Mouse (Mus musculus) naive thymus-derived CD4-positive, alpha-beta T cell, adult 2 months (primary cell): ENCODE results near the gene Shisa6.
"Not testable (repeated sequence)": the region's sequence is repeated elsewhere in the genome, so short reads cannot be mapped to it uniquely, and the experiment has no call there.

ENCODE experiments used
- DNase-seq: peaks from one replicate; pipeline ENCODE4 v3.0.0-alpha.2; 2011; ENCODE audit warnings: low read depth

Gene Shisa6

DNA sequence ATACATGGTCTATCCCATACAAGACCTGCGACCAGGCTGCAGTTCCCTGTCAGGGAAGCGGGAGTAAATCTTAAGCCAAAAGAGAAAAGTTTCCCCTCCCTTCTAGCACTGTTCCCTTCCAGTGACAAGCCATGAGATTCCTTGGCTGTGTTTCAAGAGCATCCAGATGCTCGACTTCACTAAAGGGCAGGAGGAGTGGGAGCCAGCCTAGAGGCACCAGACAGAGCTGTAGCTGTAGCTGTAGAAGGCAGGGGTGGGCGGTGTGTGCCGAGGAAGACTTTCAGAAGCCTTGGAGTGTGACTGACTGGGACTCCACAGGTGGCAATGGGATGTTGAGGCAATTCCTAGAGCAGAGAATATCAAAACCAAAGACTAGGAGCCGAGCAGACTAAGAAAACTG lies 43.3 kb downstream of the Shisa6 start:
- no peak for DNase-seq

DNA sequence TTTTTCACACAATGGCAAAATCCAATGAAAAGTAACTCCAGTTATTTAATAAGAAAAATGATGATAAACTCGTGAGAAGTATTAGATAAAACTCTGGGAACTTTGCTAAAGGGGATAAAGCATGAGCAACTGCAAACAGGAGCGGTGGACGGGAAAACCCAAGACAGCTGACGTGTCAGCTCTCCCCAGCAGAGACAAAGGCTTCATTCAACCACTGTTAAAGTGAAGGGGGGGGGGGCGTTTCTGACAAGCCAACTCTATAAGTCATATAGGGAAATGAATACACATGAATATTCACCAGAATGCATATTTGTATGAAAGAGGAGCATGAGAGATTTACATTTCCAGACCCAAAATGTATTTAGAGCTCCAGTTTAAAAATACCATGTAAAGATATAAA lies 83.1 kb downstream of the Shisa6 start:
- DNase-seq: no peak

DNA sequence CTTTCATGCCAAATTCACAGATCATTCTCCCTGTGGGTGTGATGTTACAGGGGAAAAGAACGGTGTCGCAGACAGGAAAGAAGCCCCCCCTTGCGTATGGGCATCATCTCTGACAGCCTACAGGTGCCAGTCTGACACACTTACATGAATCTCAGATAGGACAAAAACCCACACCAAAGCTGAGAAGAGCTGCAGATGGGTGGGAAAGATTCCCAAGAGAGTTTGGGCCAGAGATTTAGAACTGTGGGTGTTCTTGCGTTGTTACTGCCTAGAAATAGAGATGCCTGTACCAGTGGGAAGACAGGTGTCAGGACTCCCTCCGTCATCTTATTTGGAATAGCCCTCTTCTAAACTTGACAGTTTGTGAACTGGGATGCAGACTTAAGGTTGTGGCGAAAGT lies 99.6 kb downstream of the Shisa6 start:
- DNase-seq: no peak

DNA sequence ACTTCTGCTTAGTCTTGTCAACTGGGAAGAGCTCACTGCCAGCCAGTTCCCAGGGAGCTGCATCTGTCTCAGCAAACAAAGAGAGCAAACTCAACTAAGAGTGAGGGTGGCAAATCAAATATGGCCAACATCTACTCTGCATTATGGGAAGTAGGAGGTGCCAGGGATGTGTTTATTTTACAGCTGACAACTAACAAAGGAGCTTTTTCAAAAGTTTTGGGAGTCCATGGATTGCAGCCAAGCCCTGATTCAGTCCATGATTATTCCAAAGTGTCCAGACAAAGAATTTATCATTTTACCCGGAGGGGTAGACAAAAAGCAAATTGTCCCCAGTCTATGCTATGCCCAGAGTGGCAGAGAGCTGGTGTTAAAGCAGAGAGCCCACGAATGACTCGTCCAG lies 107.5 kb downstream of the Shisa6 start:
- no peak for DNase-seq

DNA sequence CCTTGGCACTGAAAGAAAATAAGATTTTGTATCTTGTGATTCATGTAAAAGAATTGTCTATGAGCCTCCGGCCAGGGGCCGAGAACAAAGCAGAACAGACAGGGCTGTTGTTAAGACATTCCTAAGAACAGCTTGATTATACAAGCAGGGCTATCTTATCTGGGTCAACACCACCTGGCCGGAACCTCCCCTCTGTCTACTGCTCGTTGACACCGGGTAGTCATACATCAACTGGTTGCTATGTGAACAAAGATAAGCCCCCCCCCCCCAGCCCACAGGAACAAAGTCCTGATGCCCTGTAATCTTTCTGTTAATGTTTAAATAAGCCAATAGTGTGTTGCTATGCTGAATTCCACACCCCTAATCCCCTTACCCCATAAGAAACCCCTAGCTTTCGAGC lies 117.0 kb downstream of the Shisa6 start:
- DNase-seq: not testable (repeated sequence)

DNA sequence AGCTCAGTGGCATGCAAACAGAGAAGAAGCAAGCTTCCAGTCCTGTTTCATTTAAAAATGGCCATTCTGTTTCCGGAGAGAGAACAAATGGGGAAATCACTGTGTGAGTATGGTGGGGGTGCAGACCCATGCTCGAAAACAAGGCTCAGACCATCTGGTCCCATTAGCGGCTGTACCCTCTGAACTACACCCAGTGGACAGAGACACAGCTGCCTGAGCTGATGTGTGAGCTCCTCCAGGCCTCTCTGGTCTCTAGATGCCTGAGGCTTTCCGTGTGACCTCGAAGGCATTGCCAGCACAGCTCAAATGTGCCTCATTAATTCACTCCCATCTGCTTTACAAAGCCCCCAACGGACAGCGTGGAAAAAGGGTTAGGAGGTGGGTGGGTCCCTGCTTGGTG lies 125.7 kb downstream of the Shisa6 start:
- no peak for DNase-seq

DNA sequence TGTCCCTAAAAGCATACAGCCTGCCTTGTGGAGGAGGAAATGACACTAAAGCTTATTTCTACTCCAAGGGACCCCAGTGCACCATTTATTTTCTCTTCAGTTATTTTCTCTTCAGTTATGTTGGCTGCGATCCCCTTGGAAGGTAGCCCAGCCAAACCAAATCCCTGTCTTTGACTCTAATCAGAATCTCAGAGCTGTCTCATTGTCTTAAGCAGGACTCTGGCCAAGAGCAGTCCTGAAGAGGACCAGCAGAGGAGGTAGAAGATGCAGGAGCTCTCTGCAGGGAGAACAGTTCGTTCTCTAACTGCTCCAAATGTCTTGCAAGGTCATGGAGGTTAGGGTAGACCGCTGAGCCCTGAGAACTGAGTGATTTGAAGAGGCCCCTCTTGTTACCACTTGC lies 138.2 kb downstream of the Shisa6 start:
- DNase-seq: no peak

DNA sequence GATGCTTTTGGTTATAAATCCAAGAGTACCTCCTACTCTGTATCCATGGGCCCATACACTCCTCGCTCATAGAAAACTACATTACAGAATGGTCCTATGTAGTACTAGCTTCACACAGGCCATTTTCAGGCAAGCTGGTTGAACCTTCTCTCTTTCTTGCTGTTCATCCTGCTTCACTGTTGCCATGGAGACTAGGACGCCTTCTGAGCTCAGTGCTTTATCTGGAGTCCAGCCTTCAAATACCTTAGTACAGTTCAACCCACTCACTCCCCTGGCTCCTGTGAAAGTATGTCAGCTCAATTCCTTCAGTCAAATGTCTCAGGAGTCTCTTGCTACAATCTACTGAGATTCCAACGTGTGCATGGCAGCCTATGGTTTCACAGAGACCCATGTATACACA lies 154.0 kb downstream of the Shisa6 start:
- no peak for DNase-seq

DNA sequence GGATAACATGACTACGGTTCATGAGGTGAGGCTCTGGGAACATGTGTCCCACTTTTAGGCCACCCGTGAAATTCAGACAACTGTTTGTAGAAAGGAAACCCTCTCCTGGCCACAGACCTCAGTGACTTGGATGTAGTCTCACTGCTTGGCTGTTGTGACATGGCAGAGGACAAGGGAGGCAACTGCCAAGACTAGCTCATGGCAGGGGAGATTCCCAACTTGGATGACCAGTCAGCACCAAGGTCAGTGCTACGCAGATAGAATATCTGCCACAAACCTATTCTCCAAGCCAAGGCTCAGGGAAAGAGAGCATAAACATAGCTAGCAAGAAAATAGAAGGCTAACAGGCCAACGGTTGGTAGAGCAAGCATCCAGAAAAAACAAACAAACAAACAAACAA lies 156.0 kb downstream of the Shisa6 start:
- no peak for DNase-seq

DNA sequence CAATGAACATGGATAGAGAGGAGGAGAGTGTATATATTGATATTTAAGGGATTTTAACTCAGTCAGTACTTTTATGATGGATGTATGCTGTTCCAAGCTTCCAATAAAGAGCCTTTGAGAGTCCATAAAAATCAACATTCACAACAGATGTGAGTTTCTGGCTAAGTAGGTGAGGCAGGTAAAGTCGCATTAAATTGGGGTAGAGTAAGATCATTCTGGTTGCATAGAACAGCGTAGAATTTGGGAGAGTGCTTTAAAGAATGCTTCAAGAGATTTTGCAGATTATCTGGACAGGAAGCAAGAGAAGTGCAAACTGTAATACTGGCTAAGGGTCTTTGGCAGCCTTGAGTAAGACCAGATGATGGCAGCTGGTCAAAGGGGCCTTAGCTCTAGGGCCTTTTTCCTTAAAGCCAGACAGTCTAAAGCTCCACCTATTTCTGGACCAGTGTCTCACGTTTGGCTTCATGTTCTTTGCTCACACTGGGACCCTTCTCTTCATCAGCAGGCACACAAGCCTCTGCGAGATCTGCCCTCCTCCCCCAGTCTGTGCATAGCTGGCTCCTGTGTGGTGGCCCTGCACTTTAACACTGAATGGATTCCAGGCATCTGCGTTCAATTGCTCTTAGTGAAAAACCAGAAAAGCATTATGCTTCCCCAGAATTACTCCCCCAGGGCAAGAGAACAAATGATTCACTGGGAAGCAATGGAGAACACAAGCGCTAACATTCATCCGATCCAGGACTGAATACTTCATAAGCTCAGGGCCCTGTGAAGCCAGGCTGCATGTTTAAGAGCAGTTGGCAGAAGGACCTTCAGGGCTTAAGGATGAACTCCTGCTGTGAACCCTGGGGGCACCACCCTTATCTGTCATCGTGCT lies 158.7 kb downstream of the Shisa6 start:
- DNase-seq: no peak

DNA sequence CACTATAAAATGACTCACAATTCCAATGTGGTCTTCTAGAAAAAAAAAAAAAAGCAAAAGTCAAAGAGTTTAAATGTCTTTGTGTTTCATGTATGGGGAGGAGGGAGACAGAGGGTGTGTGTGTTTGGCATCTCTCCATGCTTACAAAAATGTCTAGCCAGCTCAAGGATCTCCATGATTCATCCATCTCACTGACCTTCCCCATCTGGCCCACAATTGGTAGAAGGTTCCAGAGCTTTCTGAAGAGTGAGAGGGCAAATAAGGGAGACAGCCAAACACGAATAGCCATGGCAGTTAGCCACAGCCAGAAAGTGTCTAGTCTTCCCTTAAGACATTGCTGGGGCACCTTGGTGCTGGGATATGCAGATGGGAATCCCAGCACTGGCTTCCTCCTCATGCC lies 166.0 kb downstream of the Shisa6 start:
- no peak for DNase-seq

DNA sequence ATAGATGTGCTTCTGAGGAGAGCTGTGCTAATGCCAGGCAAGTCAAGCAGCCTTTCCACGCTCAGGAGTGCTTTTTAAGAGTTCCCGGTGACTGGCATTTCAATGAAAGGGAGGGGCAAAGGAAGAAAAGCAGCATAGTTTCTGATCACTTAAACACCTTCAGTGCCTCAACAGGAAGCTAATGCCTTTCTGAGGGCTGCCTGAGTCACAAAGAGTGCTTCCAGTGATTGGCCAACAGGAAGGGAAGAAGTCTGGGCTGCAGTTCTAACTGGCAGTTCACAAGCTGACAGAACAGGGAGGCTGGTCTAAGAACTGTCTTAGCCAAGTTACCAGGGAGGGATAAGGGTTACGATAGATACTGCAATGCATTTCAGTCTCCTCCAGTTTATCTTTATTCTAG lies 180.9 kb downstream of the Shisa6 start:
- DNase-seq: no peak

DNA sequence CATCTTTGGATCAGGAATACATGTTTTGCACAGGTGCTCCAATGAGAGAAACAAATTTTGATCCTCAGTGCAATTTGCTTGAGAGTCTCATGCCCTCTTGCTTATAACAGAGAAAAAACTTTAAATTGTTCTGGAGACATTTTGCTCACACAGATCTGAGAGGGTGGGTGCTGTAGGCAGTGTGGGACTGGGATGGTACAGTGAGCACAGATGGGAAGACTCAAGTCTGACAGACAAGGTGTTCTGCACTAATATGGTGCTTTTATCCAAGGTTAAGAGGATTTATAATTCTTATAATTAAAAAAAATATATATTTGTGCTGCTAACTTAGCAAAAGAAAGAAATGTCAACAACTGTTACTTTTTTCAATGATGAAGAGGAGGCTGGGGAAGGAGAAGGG lies 189.5 kb downstream of the Shisa6 start:
- DNase-seq: no peak

DNA sequence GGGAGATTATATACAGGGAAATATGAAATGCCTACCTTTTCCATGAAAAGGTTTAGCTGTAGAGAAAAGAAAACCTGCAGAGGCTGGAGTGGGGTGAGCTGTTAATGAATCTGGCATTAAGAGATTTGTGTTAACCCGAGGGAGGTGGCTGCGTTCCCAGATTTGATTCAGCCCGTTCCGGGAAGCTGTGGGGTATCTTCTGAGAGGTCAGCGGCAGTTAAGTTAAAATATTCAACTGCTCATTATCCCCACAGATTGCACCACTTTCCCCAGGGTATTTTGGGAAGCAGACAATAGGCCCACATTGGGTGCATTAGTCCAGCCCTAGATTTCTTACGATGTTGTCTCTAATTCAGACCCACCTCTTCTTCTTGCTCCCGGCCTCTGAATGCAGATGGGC lies 213.0 kb downstream of the Shisa6 start:
- DNase-seq: no peak

DNA sequence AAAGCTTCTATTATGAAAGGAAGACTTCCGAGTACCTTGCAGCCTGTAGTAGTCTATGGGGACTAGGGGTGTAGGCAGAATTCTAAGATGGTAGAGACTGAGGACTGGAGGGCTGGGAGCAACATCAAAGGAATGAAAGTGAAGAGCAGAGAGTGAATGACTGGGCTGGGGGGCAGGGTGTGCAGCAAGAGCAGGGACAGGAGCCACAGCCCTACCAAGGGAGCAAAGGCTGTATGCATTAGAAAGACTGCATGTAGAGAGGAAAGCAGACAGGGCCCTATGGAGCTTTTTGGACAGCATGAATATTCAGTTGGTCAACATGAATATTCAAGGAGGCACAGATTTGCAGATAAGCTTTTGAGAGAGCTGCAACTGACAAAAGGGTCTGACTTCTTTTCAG lies 221.4 kb downstream of the Shisa6 start:
- DNase-seq: no peak

DNA sequence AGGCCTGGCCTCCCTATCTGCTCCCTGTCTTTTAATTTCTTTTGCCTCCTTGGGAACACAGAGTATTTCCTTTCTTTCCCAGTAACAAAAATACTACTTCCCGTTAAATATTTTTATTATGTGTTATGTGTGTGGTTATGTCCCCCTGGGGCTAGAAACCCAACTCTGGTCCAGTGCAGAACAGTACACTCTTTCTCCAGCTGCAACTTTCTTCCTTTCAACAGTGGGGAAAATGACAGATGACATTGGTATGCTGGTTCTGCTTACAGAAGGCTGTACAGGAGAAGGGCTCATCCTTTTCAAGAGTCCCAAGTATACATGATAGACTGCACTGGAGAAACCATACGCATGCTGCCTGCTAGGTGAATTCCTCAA lies 251.1 kb downstream of the Shisa6 start:
- DNase-seq: no peak

DNA sequence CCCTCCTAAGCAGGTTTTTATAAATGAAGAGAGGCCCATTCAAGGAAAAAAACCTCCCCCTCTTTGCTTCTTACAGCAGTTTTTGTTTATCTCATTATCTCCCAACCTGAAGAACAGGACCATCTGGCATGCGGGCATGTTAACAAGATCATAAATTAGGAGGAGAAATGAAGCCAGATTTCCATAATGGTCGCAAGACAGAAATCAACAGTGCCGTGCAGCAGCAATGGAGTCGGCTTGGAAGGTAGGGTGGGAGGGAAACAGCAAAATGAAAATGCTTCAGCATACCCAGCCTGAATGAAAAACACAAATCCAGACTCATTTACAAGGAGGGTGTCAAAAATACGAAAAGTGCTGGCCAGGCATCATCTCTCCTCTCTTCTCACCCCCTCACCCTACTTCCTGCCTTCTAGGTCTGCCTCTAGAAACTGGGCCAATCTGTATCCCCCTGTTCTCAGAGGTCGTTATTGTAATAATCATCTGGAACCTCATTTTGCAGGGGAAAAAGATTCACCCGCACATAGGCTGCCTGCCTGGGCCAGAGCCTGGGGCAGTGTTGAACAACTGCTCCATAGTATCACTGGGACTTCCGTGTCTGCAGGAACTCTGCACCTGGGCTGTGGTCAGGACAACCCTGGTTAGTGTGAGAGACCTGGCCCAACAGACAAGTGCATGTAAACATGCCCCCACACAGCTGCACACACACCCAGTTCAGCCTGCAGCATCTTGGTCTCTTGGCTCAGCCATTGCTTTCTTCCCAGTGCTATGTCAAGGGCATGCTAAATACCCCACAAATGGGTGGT lies 251.7 kb downstream of the Shisa6 start:
- DNase-seq: no peak

DNA sequence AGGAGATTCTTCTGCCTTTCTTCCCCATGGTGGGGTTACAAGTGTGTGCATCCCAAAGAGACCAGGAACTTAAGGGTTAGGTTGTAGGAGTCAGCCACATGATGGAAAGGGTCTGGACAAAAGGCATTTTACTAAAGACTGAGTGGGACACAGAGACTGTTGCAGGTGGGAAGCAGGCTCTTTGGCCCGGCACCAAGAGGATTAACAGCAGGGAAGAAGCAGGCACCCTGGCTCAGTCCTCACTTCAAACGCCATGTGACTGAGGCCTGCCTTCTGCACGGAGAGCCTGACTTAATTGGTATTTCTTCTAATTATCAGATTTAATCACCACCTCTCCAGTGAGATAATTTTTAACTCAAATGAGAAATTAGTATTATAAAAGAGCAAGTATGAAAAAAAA lies 258.7 kb downstream of the Shisa6 start:
- no peak for DNase-seq

DNA sequence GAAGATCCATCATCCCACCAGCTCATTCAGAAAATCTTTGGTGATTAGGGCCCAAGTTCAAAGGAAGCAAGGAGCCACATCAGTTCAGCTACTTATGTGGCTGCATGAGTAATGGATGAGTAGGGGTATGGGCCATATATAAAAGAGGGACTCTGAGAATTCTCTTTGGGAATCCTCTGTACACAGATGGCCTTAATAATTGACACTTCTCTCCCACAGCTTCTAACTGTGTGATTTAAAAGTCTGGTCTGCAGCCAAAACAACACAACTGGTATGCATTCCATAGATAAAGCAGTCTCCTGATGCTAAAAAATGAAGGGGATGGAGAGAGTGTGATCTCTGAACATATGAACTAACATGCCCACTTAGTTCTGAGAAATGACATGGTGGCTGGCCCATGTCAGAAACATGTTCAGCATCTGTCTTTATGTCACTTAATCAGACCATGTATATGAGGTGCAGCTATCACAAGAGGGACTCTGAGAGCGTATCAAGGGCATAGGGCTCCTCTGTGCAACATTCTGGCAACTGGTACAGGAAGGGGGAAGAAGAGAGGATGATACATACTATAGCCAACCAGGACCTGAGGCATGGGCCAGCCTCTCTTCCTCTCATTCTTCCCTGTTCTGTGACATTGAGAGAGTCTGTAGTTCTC lies 260.3 kb downstream of the Shisa6 start:
- no peak for DNase-seq

DNA sequence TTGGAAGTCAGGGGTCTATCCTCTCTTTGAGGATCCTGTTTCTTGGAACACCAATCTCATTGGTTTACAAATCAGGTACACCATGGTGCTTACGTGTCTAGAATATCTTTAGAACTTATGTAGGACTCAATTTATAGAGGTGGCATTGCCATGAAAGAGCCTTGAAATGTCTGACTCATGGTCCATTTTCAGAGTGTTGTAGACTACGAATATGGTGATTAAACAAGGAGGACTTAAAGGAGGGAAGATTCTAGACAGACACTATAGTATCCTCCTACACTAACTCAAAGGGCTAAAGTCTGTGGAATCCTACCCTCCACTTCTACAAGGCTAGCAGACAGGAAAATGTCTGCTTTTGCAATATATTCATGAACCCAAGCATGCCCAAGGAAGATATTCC lies 265.6 kb downstream of the Shisa6 start:
- no peak for DNase-seq

DNA sequence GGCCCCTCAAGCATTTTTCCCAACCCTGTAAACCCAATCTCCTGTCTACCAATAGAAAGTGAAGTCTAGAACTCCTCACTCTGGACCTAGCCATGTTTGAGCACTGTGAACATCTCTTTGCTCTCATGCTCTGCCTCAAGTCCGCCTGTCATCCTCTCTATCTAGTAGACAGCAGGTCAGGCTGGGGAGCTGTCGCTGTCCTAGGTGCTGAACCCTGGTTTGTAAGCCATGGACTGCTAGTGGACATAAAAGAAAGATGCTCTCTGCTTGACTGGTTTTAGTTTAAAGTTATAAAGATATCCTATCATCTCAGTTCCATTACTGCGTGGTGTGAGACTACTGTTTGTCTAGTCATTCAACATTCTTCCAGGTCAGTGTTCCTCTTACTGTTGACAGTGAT lies 266.9 kb downstream of the Shisa6 start:
- no peak for DNase-seq

DNA sequence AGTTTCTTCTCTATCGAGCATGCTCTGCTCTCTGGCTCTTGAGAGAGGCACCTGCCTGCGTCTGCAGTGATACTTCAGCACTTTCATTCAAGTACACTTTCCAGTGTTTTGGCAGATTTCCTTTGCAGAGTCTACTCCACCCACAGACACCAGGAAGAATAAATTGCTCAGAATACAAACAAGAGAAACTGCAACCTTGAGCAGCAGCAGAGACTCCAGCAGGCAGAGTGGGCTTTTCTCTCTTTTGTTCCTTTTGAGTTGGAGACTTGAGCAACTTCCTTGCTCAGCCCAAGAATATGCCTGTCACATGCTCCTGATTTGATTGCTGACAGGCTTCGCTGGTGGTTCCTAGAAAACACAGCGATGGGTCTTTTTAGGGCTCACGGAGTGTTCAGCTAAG lies 278.6 kb downstream of the Shisa6 start:
- DNase-seq: no peak

DNA sequence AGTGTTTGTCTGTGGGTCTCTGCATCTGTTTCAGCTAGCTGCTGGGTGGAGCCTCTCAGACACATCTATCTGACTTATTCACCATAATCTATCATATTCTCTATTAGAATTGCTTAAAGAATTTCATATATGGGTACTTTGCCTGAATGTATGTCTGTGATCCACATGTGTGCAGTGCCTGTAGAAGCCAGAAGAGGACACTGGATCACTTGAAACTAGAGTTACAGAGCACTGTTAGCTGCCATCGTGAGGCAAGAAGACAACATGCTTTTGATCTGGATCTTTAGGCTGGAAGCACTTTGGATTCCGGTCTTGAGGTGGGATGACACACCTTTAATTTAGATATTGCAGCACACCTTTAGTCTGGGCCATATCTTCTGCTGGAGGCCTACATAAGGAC lies 289.2 kb downstream of the Shisa6 start:
- no peak for DNase-seq
